Mouse (Mus musculus) hindbrain, embryonic 16.5 days (tissue): ENCODE results near the gene Dnajb6. TPM values are rescaled to one million over a fixed set of nuclear protein-coding genes. Genes with fewer than 3 reads are reported as not detected.

Source experiments
- ATAC-seq: fragments of 200-750 bp; cut with Nextera tagmentation; 2 replicates; pipeline ENCODE4 v1.8.0; 2017; ENCODE audit warnings: moderate TSS enrichment, moderate library complexity
- H3K27ac ChIP-seq: fragments of 300-500 bp; sonication (generic); 2 replicates; pipeline ENCODE4 v1.5.1; 2014; ENCODE audit warnings: low read depth, mild to moderate bottlenecking, control low read depth, low read length, moderate library complexity
- H3K27me3 ChIP-seq: fragments of 300-500 bp; sonication (generic); replicated peaks from 2 replicates; pipeline ENCODE4 v1.6.1; 2014; ENCODE audit warnings: low read length; ENCODE audit not compliant: control insufficient read depth, insufficient read depth
- H3K36me3 ChIP-seq: fragments of 300-500 bp; sonication (generic); 2 replicates; pipeline ENCODE4 v1.6.1; 2014; ENCODE audit warnings: mild to moderate bottlenecking, low read length, moderate library complexity, mixed read lengths; ENCODE audit not compliant: control insufficient read depth, insufficient read depth
- H3K4me1 ChIP-seq: fragments of 300-500 bp; sonication (generic); 2 replicates; pipeline ENCODE4 v1.6.1; 2014; ENCODE audit warnings: low read depth, low read length; ENCODE audit not compliant: control insufficient read depth, insufficient read depth
- H3K4me2 ChIP-seq: fragments of 300-500 bp; sonication (generic); 2 replicates; pipeline ENCODE4 v1.6.1; 2014; ENCODE audit warnings: mild to moderate bottlenecking, low read length, control low read depth, moderate library complexity
- H3K4me3 ChIP-seq: fragments of 300-500 bp; sonication (generic); 2 replicates; pipeline ENCODE4 v1.5.1; 2014; ENCODE audit warnings: mild to moderate bottlenecking, low read length, control low read depth, moderate library complexity
- H3K9ac ChIP-seq: fragments of 300-500 bp; sonication (generic); 2 replicates; pipeline ENCODE4 v1.6.1; 2014; ENCODE audit warnings: low read depth, mild to moderate bottlenecking, control low read depth, low read length, moderate library complexity
- H3K9me3 ChIP-seq: fragments of 300-500 bp; sonication (generic); 2 replicates; pipeline ENCODE4 v1.6.1; 2014; ENCODE audit warnings: mild to moderate bottlenecking, low read length, moderate library complexity; ENCODE audit not compliant: control insufficient read depth
- WGBS: fragments of 180-500 bp; shearing (Covaris S2); extraction: QIAGEN DNeasy Blood & Tissue Kit; methylation state at CpG from one replicate; pipeline ENCODE4 v1.1.7; 2014; 5-methylcytosine and 5-hydroxymethylcytosine counted together
- polyA plus RNA-seq: library from polyadenylated mRNA; unstranded; fragments of >200 nt; fragmentation: Nextera tagmentation; extraction: Ambion mirVana; gene quantifications from 2 replicates; pipeline ENCODE4 v1.2.1, GENCODE M21; 2015

Gene Dnajb6
- polyA plus RNA-seq, 1 experiment from 2014 or later, result 286 TPM

DNA sequence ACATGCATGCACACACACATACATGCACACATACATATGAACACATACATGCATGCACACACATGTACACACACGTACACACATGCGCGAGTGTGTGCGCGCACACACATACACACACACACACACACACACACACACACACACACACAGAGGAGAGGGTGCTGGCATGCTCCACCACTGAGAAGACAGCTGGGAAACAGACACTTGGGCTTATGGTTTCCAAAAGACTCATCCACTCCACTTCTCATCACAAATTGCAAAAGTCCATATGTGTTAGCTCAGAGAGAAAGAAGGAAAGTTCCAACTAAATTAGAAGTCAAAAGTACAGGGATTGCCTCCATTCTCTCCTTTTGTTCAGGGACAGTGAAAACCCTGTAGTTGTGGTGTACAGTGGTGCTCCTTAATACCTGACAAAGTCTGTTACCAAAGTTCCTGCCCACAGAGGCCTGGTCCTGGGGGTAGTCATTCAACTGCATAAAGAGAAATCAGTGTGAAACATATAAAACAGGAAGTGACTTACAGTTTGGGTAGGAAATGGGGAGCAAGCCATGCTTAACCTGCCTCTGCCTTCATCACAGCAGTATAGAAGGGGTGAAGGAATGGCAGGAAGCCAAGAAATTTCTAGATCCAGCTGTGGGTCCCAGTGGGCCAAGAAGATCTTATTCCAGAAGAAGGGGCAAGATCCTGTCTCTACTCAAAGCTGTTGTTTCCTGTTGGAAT is 81.2 kb downstream of the Dnajb6 start:
- Histone ChIP-seq H3K9me3 (peaks cover 3% of the 10 kb centered on the region; the same call in 1 of the 2 replicates), H3K27ac (no peak overlapping the region), H3K4me3 (no peak overlapping the region), H3K9ac (no peak overlapping the region), H3K4me1 (no peaks in the 10 kb centered on the region), H3K4me2 (no peak overlapping the region), H3K27me3 (no peaks in the 10 kb centered on the region), H3K36me3 (no peaks in the 10 kb centered on the region)
- 99% methylated on average over 5 of the region's 5 CpGs for WGBS
- no peak for ATAC-seq

DNA sequence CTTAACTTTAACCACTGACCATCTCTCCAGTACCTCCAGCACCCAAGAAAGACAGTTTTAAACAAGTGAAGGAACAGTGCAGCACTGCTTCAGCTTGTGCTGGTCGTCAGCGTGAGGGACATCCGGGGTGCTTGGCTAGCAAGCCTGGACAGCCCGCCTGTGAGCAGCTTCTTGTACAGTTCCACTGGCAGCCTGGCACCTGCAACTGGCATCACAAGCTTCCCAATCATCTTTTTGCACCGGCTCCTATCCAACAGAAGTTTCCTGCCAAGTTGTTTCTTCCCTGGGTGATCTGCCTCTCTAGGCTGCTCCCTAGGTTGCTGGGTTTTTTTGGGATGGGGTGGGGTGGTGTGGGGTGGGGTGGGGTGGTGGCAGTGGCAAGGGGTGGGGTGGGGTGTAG is 81.9 kb downstream of the Dnajb6 start:
- H3K27me3 ChIP-seq, result no peaks in the 10 kb centered on the region

DNA sequence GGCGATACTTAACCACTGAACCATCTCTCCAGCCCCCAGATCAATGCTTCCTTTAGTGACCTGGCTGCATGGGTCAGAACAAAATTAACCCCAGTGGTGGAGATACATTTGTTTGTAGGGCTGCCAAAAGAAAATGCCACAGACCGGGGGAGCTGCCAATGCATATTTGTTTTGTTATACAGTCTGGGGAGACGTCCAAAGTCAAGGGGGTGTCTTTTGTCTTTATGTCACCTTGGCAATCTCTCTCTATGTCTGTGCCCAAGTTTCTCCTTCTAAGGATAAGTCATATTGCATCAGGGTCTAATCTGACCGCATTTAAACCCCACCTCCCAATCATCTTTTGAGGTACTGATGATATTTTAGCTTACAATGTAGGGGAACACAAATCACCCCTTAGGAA is 82.8 kb downstream of the Dnajb6 start:
- WGBS, result 70% methylated on average over 4 of the region's 4 CpGs
- H3K27ac ChIP-seq, result no peak overlapping the region
- H3K9me3 ChIP-seq, result peaks cover 3% of the 10 kb centered on the region; the same call in 1 of the 2 replicates

More for the DNA sequence above, 81.9 kb downstream of the Dnajb6 start:
- Histone ChIP-seq H3K36me3 (no peaks in the 10 kb centered on the region), H3K4me1 (no peaks in the 10 kb centered on the region), H3K4me2 (no peak overlapping the region), H3K9me3 (peaks cover 3% of the 10 kb centered on the region; the same call in 1 of the 2 replicates), H3K27ac (no peak overlapping the region), H3K4me3 (no peak overlapping the region), H3K9ac (no peak overlapping the region)
- no peak for ATAC-seq
- WGBS, result 75% methylated on average over 5 of the region's 5 CpGs

DNA sequence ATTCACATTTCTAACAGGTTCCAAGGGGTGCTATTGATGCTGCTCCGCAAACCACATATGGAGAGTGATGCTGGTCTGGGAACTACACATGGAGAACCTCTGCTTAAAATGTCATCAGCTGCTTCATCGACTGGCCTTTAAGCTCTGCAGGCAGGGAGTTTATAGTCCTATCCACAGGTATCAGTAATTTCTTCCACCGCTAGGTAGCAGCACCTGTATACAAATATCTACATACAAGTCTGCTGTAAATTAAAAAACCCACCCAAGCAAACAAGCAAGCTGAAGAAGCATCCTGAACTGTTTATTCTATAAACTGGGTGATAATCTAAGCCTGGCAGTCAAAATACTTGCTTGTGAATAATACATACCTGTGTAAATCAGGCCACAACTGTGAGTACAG is 89.3 kb downstream of the Dnajb6 start:
- Histone ChIP-seq H3K36me3 (no peaks in the 10 kb centered on the region), H3K4me1 (no peaks in the 10 kb centered on the region), H3K4me2 (no peak overlapping the region), H3K9ac (no peak overlapping the region), H3K27ac (no peak overlapping the region), H3K9me3 (no peaks in the 10 kb centered on the region), H3K4me3 (no peak overlapping the region), H3K27me3 (no peaks in the 10 kb centered on the region)
- peak; percentile 63; the same call in 1 of the 2 replicates for ATAC-seq
- WGBS, result 48% methylated on average over 3 of the region's 3 CpGs

More for the DNA sequence above, 82.8 kb downstream of the Dnajb6 start:
- Histone ChIP-seq H3K4me1 (no peaks in the 10 kb centered on the region), H3K36me3 (no peaks in the 10 kb centered on the region), H3K4me2 (no peak overlapping the region), H3K27me3 (no peaks in the 10 kb centered on the region), H3K9ac (no peak overlapping the region), H3K4me3 (no peak overlapping the region)
- ATAC-seq, result no peak

DNA sequence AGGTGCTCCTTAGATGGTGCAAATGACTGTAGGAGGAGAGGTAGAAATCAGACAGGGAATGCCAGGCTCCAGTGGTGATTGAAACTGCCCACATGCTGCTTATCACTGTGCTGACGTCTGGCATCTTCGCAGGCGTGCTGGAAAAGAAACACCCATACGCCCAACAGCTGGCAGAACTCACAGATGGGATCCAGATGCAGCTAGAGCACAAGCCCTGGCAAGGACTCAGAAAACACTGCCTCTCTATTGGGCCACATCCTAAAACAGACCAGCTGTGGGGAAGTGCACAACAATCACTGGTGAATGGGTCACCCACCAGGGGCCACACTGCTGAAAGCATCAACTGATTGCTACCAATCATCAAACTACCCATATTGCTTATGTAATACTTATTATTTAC is 91.3 kb downstream of the Dnajb6 start:
- no peak for ATAC-seq
- no peaks in the 10 kb centered on the region for H3K36me3 ChIP-seq

DNA sequence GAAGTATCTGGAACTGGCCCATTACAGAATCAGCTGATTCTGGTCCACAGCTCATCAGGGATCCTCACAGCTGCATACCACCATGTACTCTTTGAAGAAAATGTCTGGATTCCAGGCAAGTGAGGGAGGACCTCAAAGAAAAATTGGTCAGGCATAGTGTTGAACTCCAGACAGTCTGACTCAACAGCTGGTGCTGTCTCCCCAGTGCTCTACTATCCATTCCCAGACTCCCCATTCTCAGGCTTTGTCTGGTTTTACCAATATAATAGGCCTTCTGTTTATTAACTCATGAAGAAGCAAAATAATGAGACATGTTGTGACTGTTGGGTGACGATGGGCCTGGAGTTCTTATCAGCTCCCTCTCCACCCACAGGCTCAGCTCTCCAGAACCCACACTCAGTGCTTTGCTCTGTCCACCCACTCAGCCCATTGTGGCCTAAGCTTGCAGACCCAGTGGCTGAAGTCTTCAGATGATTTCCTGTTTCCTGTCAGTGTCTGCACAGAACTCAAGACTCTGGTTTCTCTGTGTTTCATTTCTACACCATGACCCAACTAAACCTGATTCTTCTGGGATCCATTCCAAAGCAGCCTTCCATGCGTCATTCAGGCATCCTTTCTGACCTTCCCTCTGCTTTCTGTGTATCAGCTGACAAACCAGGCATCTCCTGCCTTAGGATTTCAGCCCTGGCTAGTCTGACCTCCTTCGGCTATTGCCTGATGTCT is 107.1 kb downstream of the Dnajb6 start:
- WGBS, result 77% methylated on average over 3 of the region's 3 CpGs
- no peaks in the 10 kb centered on the region for H3K9me3 ChIP-seq
- no peak overlapping the region for H3K27ac ChIP-seq
- no peak for ATAC-seq
- no peaks in the 10 kb centered on the region for H3K27me3 ChIP-seq
- no peak overlapping the region for H3K4me2 ChIP-seq
- H3K4me1 ChIP-seq, result no peaks in the 10 kb centered on the region
- H3K4me3 ChIP-seq, result no peak overlapping the region
- H3K36me3 ChIP-seq, result no peaks in the 10 kb centered on the region
- no peak overlapping the region for H3K9ac ChIP-seq

More for the DNA sequence above, 91.3 kb downstream of the Dnajb6 start:
- Histone ChIP-seq H3K4me1 (no peaks in the 10 kb centered on the region), H3K27me3 (no peaks in the 10 kb centered on the region), H3K9me3 (no peaks in the 10 kb centered on the region), H3K4me2 (no peak overlapping the region), H3K27ac (no peak overlapping the region), H3K4me3 (no peak overlapping the region), H3K9ac (no peak overlapping the region)
- 68% methylated on average over 4 of the region's 4 CpGs for WGBS

DNA sequence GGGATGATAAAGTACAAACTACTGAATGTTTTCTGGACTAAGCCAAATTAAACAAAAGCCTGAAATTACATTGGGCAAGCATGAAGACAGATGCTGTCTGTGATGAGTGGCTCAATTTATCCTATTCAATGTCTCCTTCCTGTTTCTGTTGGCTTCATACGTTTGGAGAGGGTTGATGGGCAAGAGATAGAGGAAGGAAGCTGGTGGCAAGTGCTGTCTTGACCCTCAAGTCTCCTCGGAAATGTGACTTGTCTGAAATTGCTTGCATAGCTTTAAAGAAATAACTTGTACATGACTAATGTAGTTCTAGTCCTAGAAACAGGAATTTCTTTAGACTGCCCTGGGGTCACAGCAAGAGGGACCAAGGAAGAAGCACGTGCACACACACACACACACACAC is 109.5 kb downstream of the Dnajb6 start:
- Histone ChIP-seq H3K4me3 (no peak overlapping the region), H3K27ac (no peak overlapping the region), H3K9me3 (no peaks in the 10 kb centered on the region), H3K4me1 (no peaks in the 10 kb centered on the region), H3K9ac (no peak overlapping the region), H3K36me3 (no peaks in the 10 kb centered on the region), H3K4me2 (no peak overlapping the region), H3K27me3 (no peaks in the 10 kb centered on the region)
- ATAC-seq, result no peak
- WGBS, result 67% methylated on average over 3 of the region's 3 CpGs

DNA sequence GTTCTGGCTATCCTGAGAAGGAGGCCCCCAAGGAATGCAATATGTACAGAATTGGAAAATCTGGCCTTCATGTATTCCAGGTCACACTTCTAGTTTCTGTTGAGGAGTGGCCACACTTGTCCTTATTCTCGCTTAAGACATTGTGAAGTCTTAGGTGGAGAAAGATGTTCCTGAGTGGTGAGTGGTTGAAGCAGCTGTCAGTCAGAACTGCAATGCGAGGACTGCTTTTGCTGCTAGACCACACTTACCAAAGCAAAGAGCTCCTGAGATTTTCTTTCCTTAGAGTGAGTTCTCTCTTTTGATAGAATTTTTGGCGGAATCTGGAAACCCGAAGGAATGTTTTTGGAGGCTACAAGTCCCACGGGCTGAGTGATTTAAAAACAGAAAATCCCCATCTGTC is 112.0 kb downstream of the Dnajb6 start:
- ATAC-seq, result no peak
- Histone ChIP-seq H3K27me3 (no peaks in the 10 kb centered on the region), H3K9ac (no peak overlapping the region), H3K4me2 (no peak overlapping the region), H3K27ac (no peak overlapping the region), H3K36me3 (no peaks in the 10 kb centered on the region), H3K4me3 (no peak overlapping the region), H3K4me1 (no peaks in the 10 kb centered on the region), H3K9me3 (no peaks in the 10 kb centered on the region)
- WGBS, result 85% methylated on average over 5 of the region's 5 CpGs

DNA sequence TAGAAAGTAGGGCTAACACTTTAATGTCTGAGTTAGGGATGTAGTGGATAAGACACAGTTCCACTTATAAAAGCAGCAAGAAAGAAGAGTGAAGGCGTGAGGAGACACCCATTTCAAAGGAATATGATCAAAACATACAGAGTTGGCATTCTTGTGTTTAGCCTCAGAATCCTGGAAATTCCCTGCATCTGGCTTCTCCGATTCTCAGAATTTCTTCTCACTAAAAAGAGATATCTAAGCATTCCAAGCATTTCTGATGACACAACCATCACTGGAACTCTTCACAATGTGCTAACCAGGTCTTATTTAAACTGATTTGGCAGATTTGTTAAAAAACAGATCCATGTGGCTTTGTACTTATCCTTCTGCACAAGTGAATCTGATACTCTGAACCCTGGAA is 112.6 kb downstream of the Dnajb6 start:
- H3K4me2 ChIP-seq, result no peak overlapping the region
- H3K27ac ChIP-seq, result no peak overlapping the region
- WGBS, result 79% methylated on average over 2 of the region's 2 CpGs
- H3K4me3 ChIP-seq, result no peak overlapping the region
- H3K27me3 ChIP-seq, result no peaks in the 10 kb centered on the region
- H3K36me3 ChIP-seq, result no peaks in the 10 kb centered on the region
- no peaks in the 10 kb centered on the region for H3K9me3 ChIP-seq
- ATAC-seq, result no peak
- H3K4me1 ChIP-seq, result no peaks in the 10 kb centered on the region
- no peak overlapping the region for H3K9ac ChIP-seq
